Mouse (Mus musculus): Measurements from ENCODE around the gene Ruvbl1. TPM values are rescaled to one million over a fixed set of nuclear protein-coding genes. Genes with fewer than 3 reads are reported as not detected.

Ruvbl1 gene
- polyA plus RNA-seq, 1 experiment = 20.2 TPM

DNA sequence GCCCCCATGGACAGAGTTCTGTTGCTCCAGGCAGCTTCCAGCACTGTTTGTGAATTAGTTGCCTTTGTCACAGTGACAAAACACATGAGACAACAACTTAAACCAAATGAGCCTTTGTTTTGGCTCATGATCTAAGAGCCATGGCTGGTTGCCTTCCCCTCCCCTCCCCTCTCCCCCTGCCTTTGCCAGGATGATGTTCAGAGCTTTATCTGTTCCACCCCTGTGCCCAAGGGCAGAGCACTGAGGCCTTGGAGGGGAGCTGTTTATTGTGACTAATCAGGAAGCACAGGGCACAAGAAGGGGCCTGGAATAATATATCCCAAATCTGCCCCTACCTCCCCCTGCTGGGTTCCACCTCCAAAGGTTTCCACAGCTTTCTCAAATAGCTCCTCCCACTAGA lies 65.1 kb downstream of the Ruvbl1 start:
- no peak overlapping the region for H3K4me3 ChIP-seq (ENCODE audit: insufficient read depth, low read length)

DNA sequence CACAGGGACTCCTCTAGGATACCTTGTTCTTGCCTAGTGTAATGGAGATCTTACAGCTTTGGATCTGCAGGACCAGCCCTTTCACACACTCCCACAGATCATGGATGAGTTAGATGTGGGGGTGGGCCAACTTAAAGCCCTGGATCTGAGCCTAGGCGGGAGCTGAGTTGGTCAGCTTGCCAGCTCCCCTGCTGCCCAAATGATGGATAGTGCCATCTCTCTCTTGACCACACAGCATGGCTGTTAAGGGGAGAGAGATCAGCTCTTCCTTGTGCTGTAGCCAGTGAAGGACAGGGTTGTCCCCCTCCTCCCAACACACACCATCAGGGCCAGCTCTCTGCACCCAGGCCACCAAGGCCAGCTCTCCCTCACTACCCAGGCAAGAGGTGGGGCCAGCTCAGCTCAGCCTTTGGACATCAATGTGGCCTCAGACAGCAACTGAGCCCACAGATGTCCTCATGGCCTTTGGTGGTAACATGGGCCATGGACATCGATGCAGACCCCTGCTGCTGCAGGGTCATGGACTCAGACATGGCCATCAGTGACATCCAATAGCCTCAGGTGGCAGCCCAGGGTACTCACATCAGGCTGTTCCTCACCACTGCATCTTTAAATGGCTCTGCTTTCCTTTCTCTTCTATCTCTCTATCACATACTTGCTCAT lies 75.0 kb downstream of the Ruvbl1 start:
- Histone ChIP-seq H3K27ac (ENCODE audit: insufficient read depth, low read depth, low read length) (no peak overlapping the region), H3K4me3 (ENCODE audit: insufficient read depth, low read length) (no peak overlapping the region), H3K4me1 (ENCODE audit: control insufficient read depth, insufficient read depth, low read length) (no peaks in the 10 kb centered on the region)
- TF ChIP-seq POLR2A (IDR thresholded peaks at IDR 0.05; ENCODE audit: borderline replicate concordance, low read depth, low read length) = no peak
- TF ChIP-seq CTCF (IDR thresholded peaks at IDR 0.05; ENCODE audit: low read depth, low read length) = no peak

More for the DNA sequence above, 65.1 kb downstream of the Ruvbl1 start:
- TF ChIP-seq POLR2A (IDR thresholded peaks at IDR 0.05; ENCODE audit: borderline replicate concordance, low read depth, low read length) (no peak), CTCF (IDR thresholded peaks at IDR 0.05; ENCODE audit: low read depth, low read length) (no peak)
- Histone ChIP-seq H3K4me1 (ENCODE audit: control insufficient read depth, insufficient read depth, low read length) (no peaks in the 10 kb centered on the region), H3K27ac (ENCODE audit: insufficient read depth, low read depth, low read length) (no peak overlapping the region)

DNA sequence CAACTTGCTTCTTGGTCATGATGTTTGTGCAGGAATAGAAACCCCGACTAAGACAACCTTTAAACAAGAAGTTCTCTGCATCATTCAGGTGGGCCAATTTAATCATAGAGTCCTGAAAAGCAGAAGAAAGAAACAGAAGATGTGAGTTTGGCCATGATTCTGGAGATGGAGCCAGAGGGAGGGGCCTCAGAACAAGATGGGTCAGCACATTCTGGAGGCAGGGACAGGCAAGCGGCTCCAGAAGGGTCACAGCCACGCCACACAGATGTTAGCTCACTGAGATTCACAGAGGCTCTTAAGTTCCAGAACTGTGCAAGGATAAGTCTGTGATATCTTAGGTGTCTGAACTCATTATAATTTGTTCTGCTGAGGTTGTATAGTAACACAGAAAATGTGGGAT lies 79.0 kb downstream of the Ruvbl1 start:
- TF ChIP-seq POLR2A (IDR thresholded peaks at IDR 0.05; ENCODE audit: borderline replicate concordance, low read depth, low read length) (no peak), CTCF (IDR thresholded peaks at IDR 0.05; ENCODE audit: low read depth, low read length) (no peak)
- no peak overlapping the region for H3K27ac ChIP-seq (ENCODE audit: insufficient read depth, low read depth, low read length)
- no peaks in the 10 kb centered on the region for H3K4me1 ChIP-seq (ENCODE audit: control insufficient read depth, insufficient read depth, low read length)
- no peak overlapping the region for H3K4me3 ChIP-seq (ENCODE audit: insufficient read depth, low read length)

DNA sequence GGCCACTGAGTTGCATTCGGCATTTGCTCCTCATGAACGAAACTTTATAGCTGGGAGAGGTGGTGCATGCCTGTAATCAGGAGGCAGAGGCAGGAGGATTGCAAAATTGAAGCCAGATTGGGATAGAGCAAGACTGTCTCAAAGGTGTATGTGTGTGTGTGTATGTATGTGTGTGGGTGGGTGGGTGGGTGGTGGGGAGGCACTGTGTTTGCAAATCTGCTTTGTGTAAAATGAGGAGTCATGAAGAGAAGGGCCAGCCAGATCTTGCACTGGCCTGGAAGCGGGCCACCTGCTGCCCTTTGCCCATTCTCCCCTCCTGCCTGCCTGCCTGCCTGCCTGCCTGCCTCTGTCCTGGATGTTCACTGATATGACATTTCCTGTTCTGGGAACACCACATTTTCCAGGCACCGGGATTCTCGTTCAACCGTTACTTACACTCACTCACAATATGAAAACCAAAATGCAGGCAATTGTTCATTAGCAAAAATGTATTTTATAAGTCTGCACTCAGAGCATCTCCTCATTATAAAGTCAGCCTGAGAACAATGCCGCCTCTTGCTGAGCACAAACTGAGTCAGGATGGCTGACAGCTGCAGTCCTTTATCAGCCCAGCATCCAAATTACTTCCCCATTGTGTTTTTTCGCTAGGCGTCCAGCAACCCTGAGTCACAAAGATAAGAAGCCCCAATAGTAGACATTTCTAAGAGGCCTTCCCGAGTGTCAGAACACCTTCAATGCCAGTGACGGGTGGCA lies 79.6 kb downstream of the Ruvbl1 start:
- TF ChIP-seq POLR2A (IDR thresholded peaks at IDR 0.05; ENCODE audit: borderline replicate concordance, low read depth, low read length) (no peak), CTCF (IDR thresholded peaks at IDR 0.05; ENCODE audit: low read depth, low read length) (no peak)
- Histone ChIP-seq H3K4me1 (ENCODE audit: control insufficient read depth, insufficient read depth, low read length) (no peaks in the 10 kb centered on the region), H3K4me3 (ENCODE audit: insufficient read depth, low read length) (no peak overlapping the region)

DNA sequence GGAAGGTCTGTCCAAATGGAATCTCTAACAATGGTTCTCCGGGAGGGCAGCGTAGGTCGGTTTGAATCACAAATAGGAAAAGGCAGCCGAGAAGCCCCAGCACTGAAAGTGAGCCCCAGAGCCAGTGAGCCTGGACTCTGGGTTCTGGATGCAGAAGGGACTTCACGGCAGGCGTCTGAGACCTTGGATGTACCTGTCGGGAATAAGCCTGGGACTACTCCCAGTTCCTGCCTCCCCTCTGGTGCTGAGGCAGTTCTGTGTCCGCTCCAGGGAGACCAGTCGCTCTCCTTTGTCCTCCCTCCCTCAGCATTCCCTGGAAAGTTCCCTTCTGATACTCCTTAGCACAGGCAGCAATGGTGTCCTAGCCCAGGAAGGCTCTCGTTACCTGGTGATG lies 80.2 kb downstream of the Ruvbl1 start:
- no peak overlapping the region for H3K27ac ChIP-seq (ENCODE audit: insufficient read depth, low read depth, low read length)
- H3K4me3 ChIP-seq (ENCODE audit: insufficient read depth, low read length) = no peak overlapping the region

More for the DNA sequence above, 79.6 kb downstream of the Ruvbl1 start:
- H3K27ac ChIP-seq (ENCODE audit: insufficient read depth, low read depth, low read length) = no peak overlapping the region

More for the DNA sequence above, 80.2 kb downstream of the Ruvbl1 start:
- TF ChIP-seq POLR2A (IDR thresholded peaks at IDR 0.05; ENCODE audit: borderline replicate concordance, low read depth, low read length) (no peak), CTCF (IDR thresholded peaks at IDR 0.05; ENCODE audit: low read depth, low read length) (no peak)
- no peaks in the 10 kb centered on the region for H3K4me1 ChIP-seq (ENCODE audit: control insufficient read depth, insufficient read depth, low read length)

Other genes starting within 250 kb of the Ruvbl1 start
- not detected in 2 replicates for gene Dnajb8, start 243.1 kb upstream of the Ruvbl1 start, polyA plus RNA-seq (2012; ENCODE audit: insufficient read depth, insufficient read length, missing spikeins)
- gene Eefsec, start 18.9 kb upstream of the Ruvbl1 start, polyA plus RNA-seq (2012; ENCODE audit: insufficient read depth, insufficient read length, missing spikeins) = 8.5 and 10.0 TPM in 2 replicates
- 82.2 and 83.4 TPM in 2 replicates for gene Sec61a1, start 53.5 kb downstream of the Ruvbl1 start, polyA plus RNA-seq (2012; ENCODE audit: insufficient read depth, insufficient read length, missing spikeins)
- gene Kbtbd12, start 172.5 kb downstream of the Ruvbl1 start, polyA plus RNA-seq (2012; ENCODE audit: insufficient read depth, insufficient read length, missing spikeins) = not detected in 2 replicates

Data from bone marrow macrophage, adult 2 months (primary cell).